Mouse (Mus musculus) brain, embryonic 18.5 days (tissue): ENCODE data around the gene Fam189b.
"Not testable (repeated sequence)": the region's sequence is repeated elsewhere in the genome, so short reads cannot be mapped to it uniquely, and the experiment has no call there.

Experiments
- DNase-seq: peaks from one replicate; pipeline ENCODE4 v3.0.0-alpha.2; 2012; ENCODE audit warnings: low read depth, low spot score

The Fam189b gene

GRCm38 (mm10) chr3:89183058-89183958, at the start of gene Fam189b:
Gene Fam189b, plus strand, starts transcription at chr3:89183143.
- peak; percentile 82 for DNase-seq

DNA sequence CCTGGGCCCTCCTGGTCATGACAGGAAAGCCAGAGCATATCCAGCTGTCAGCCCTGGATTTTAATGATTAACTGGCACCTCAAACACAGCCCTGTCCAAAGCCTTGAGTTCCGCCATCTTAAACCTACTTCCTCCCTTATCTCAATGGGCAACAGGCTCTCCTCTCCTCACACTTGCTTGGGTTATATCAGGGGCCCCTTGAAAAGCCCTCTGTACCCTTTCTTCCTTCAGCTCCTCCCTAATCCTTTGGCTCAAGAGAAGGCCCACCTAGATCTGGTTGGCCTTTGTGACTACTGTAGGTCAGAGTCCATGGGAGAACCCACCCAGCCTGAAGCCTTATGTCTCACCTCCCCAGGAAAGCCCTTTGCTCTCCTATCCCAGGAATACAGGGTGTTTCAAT, 49.2 kb upstream of the Fam189b start:
- DNase-seq, result no peak

DNA sequence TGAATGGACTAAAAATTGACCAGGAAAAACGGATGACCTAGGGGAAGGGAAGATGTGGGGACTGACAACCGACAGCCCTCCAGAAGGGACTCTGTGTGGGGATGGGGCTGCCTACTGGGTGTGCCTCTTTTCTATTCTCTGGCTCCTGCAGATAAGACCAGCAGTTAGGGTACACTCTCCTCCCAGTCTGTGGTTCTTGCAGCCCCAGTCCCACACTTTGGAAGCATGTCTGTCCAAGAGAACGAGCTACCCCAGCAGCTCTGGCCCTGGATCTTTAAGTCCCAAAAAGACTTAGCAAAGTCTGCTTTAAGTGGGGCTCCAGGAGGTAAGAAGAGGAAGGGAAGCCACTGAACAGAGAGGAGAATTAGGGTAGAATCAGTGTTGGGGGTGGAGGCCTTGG, 47.0 kb upstream of the Fam189b start, which contains the start of gene Pklr:
Gene Pklr, plus strand, starts transcription at position 185 of the 400 bp plus-strand sequence.
- DNase-seq, result no peak

DNA sequence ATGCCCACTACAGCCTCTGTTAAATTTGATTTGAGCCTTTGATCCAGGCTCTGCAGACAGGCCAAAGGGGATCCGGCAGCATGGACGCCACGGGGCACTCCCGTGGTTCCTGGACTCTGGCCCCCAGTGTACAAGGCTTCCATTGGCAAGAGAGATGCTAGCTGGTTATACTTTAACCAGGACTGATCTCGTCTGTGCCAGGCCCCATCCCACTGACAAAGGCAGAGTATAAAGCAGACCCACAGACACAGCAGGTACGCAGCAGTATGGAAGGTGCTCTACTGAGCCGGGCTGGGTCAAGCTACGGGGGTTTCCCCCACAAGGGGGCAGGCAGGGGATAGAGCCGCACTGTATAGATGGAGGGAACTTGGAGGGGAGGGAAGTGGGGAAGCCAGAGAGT, 46.6 kb upstream of the Fam189b start:
- DNase-seq, result no peak

DNA sequence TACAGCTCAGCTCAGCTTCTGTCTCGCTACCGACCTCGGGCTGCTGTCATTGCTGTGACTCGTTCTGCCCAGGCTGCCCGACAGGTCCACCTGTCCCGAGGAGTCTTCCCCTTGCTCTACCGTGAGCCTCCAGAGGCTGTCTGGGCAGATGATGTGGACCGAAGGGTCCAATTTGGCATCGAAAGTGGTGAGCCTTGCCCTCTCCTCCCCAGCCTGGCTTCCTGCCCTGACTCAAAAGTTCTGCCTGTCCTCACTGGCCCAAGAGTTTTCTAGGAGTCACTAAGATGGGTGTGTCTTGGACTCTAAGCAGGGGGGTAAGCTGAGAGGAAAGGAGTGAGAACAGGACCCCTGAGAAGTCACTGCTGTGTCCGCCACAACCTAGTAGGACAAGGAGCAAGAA, 38.1 kb upstream of the Fam189b start:
- DNase-seq, result no peak

GRCm38 (mm10) chr3:89145566-89145965, 37.4 kb upstream of the Fam189b start:
- DNase-seq, result no peak

- no peak for DNase-seq
These were observed 35.6 kb upstream of the Fam189b start for GRCm38 (mm10) chr3:89147101-89147978.

- DNase-seq, result no peak
These were observed 35.0 kb upstream of the Fam189b start for GRCm38 (mm10) chr3:89147979-89148311.

DNA sequence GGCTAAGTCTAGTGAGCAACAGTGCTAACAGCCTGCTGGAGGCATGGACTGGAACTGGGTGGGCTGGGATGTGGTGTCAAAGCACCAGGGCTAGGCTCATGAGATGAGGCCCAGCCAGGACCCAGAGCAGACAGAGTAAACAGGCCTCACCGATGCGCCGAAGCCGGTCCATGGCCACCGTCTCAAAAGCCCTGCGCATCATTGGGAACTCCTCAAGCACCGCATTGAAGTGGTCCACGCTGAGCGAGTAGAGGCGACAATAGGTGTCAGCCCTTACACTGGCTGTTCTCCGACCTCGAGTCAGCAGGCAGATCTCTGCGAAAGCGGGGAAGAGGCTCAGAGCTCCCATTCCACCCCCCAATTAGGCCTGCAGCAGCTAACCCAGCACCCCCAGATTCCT, 34.4 kb upstream of the Fam189b start:
- DNase-seq, result no peak

GRCm38 (mm10) chr3:89152084-89152835, 30.7 kb upstream of the Fam189b start:
- no peak for DNase-seq

DNA sequence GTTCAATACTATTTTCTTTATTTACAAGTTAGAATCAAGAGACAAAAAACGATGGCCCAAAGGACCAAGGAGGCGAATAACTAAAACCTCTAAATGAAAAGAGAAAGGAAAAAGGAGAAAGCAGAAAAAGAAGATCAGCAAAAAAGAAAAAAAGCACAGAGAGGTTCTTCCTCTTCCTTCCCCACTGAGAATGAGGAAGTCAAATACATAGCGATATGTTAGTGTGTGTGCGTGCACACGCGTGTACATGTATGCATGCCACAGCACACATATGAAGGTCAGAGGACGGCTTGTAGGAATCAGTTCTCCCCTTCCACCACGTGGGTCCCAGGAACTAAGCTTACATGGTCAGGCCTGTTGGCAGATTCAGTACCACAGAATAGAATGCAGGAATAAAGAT, 26.0 kb upstream of the Fam189b start:
- DNase-seq, result no peak

DNA sequence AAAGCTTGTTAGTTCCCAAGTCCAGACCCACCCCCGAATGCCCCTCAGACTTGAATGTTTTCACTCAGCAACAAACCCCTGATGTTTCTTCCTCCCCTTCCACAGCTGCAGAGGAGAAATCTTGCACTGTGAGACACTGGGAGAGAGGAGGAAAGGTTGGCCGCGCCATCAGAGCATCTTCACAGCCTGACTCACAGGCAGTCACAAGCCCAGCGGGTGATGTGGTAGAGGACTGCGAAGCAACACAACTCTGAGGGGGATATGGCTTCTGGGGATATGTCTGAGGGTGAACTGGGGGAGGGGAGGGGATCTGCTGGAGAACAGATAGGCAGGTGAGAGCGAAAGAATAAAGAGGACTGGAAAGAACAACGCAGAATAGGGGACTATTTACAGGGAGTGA, 24.3 kb upstream of the Fam189b start:
- no peak for DNase-seq

DNA sequence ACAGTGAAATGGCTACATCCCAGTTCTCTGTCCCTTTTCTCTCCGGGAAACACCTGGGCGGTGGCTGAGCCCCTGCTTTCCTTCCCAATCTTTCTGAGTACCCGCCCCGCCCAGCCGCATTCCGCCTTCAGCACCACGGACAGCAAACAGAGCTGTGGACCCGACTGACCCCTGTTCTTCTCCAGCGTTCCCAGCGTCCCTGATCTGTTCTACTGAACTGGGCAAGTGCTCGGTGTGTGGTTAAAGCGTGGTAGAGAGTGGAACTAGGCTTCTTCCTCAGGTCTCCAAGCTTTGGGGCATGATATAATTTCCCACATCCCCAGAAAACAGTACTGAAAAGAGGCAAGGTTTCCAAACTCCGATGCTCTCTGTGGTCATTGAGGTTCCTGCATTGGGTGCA, 23.7 kb upstream of the Fam189b start:
- DNase-seq, result no peak

DNA sequence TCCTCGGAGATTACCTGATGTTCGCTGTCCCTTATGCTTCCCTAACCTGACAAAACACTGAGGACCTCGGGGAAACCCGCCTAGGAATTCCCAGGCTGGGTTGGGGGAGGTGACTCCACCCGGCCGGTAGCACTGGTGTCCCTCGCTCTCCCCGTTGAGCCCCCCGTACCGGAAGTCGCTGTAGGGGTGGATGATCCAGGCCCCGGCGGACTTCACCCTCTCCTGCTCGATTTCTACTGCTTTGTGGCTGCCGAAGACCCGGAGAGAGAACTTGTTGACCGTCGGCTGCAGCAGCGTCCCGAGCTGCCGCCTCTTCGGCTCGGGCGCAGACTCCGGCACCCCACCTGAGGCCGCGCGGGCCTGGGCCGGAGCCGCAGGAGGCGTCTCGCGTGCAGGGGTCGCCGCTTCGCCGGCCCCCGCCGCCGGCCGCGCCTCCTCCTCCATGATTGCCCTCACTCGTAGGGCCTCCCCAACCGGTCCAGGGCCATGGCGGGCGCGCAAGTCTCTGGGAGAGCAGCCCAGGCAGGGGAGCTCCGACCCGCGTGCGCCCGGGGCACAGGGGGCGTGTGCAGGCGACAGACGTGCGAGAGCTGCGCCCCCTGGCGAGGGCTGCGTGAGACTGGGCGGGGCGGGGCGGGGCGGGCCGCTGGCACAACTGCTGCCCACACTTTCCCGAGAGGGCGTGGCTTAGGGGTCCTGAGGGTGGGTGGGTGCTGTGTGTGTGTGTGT, 23.2 kb upstream of the Fam189b start, which contains the start of gene Hcn3:
Gene Hcn3, minus strand, starts transcription at position 581 of the 729 bp plus-strand sequence.
- DNase-seq, result no peak

DNA sequence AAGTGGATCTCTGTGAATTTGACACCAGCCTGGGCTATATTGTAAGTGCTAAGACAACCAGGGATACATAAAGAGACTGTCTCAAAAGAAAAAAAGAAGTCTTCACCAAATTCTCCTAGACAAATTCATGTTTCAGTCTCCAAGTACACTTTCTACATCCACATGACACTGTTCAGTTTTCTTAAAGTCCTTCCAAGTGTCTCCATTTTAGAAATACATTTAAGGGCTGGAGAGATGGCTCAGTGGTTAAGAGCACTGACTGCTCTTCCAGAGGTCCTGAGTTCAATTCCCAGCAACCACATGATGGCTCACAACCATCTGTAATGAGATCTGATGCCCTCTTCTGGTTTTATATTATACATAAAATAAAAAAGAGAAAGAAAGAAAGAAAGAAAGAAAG, 21.7 kb upstream of the Fam189b start:
- DNase-seq, result not testable (repeated sequence)

DNA sequence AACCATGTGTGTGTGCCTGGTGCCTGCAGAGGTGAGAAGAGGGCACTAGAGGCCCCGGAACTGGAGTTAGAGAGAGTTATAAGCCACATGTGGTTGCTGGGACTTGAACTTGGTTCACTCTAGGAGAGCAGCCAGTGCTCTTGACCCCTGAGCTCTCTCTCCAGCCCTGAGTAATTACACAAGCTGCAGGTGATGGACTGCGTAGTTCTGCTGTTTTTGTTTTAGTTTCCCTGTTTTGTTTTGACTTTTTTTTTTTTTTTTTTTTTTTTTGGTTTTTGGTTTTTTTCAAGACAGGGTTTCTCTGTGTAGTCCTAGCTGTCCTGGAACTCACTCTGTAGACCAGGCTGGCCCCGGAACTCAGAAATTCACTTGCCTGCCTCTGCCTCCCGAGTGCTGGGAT, 21.2 kb upstream of the Fam189b start:
- no peak for DNase-seq

DNA sequence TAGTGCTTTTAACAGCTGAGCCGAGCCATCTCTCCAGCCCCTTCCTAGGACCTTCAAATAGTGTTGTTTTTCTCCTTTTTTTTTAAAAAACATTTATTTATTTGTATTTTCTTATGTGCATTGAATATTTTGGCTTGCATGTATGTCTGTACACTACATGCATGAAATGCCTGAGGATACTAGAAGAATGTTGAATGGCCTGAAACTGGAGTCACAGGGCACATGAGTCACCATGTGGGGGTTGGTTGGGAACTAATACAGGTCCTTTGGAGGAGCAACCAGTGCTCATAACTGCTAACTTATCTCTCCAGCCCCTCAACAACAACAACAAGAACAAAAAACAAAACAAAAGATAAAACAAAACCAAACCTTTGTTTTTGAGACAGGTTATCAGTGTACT, 19.8 kb upstream of the Fam189b start:
- no peak for DNase-seq

DNA sequence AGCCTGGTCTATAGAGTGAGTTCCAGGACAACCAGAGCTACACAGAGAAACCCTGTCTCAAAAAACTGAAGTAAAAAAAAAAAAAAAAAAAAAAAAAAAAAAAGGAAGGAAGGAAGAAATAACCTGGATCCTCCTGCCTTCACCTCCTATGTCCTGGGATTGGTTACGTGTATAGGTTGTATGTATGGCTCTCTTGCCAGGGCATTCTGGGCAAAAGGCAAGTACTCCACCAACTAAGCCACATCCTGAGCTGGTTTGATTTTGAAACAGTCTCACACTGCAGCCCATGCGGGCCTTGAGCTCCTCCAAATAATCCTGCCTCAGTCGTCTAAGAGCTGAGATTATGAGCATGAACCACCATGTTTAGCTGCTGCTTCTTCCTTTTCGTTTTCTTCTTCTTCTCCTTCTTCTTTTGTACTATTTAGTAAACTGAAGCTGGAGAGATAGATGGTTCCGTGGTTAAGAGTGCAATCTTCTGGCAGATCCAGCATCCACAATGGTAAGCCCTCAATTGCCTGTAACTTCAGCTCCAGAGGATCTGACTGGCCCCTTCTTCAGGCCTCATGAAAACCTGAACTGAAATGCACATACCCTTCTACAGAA, 19.2 kb upstream of the Fam189b start:
- DNase-seq, result no peak

- DNase-seq, result peak; percentile 75
These were observed 18.3 kb upstream of the Fam189b start, which contains the start of gene Clk2 for GRCm38 (mm10) chr3:89164506-89165267. Gene Clk2, plus strand, starts transcription at chr3:89164795.
